Mouse (Mus musculus) erythroblast, adult 5-6 weeks (primary cell): ENCODE measurements around the gene Fgd5. TPM values are rescaled to one million over a fixed set of nuclear protein-coding genes. Genes with fewer than 3 reads are reported as not detected.

Experiments used
- ATAC-seq: replicated peaks from 2 replicates; pipeline ENCODE4 v1.8.0; 2016; ENCODE audit warnings: moderate number of reproducible peaks, mild to moderate bottlenecking, moderate TSS enrichment, inconsistent platforms; ENCODE audit not compliant: poor library complexity, low FRiP score, severe bottlenecking
- total RNA-seq, 2 experiments: library from RNA; stranded (forward) in 1 of 2; stranded (reverse) in 1 of 2; fragments of 150-400 nt in 1 of 2; fragments of 200-764, 138-1000 nt in 1 of 2; gene quantifications; 2 replicates each; pipeline versions ENCODE4 v1.2.3 to v1.2.4; 2015 to 2017; ENCODE audit warnings: low replicate concordance in 2 of 2

Fgd5 gene
- total RNA-seq, 2 experiments from 2014 or later = not detected

- ATAC-seq = no peak
Observed at GRCm38 (mm10) chr6:92004137-92004805, 25.6 kb downstream of the Fgd5 start.

- ATAC-seq = no peak
Observed at GRCm38 (mm10) chr6:92004806-92005205, 26.1 kb downstream of the Fgd5 start.

GRCm38 (mm10) chr6:92010895-92011294, 32.2 kb downstream of the Fgd5 start:
- ATAC-seq = no peak

- no peak for ATAC-seq
Observed at GRCm38 (mm10) chr6:92012413-92012812, 33.7 kb downstream of the Fgd5 start.

- ATAC-seq = no peak
Observed at GRCm38 (mm10) chr6:92013035-92013434, 34.4 kb downstream of the Fgd5 start.

GRCm38 (mm10) chr6:92013620-92014019, 34.9 kb downstream of the Fgd5 start:
- no peak for ATAC-seq

GRCm38 (mm10) chr6:92014936-92015335, 36.3 kb downstream of the Fgd5 start:
- ATAC-seq = no peak

- ATAC-seq = no peak
Observed at GRCm38 (mm10) chr6:92015848-92016247, 37.2 kb downstream of the Fgd5 start.

- ATAC-seq = no peak
Observed at GRCm38 (mm10) chr6:92016738-92017137, 38.1 kb downstream of the Fgd5 start.

GRCm38 (mm10) chr6:92018421-92018820, 39.7 kb downstream of the Fgd5 start:
- ATAC-seq = no peak

- ATAC-seq = no peak
Observed at GRCm38 (mm10) chr6:92021061-92021460, 42.4 kb downstream of the Fgd5 start.

GRCm38 (mm10) chr6:92021506-92021905, 42.8 kb downstream of the Fgd5 start:
- ATAC-seq = no peak

- ATAC-seq = peak; percentile 51
Observed at GRCm38 (mm10) chr6:92025252-92025651, 46.6 kb downstream of the Fgd5 start.

- no peak for ATAC-seq
Observed at GRCm38 (mm10) chr6:92027379-92027778, 48.7 kb downstream of the Fgd5 start.

GRCm38 (mm10) chr6:92030646-92031045, 52.0 kb downstream of the Fgd5 start:
- ATAC-seq = no peak

- no peak for ATAC-seq
Observed at GRCm38 (mm10) chr6:92034713-92035112, 56.0 kb downstream of the Fgd5 start.

GRCm38 (mm10) chr6:92036372-92036771, 57.7 kb downstream of the Fgd5 start:
- no peak for ATAC-seq

- no peak for ATAC-seq
Observed at GRCm38 (mm10) chr6:92038158-92038557, 59.5 kb downstream of the Fgd5 start.

- no peak for ATAC-seq
Observed at GRCm38 (mm10) chr6:92041271-92041670, 62.6 kb downstream of the Fgd5 start.

- no peak for ATAC-seq
Observed at GRCm38 (mm10) chr6:92042055-92042454, 63.4 kb downstream of the Fgd5 start.

GRCm38 (mm10) chr6:92042850-92043249, 64.2 kb downstream of the Fgd5 start:
- ATAC-seq = no peak

GRCm38 (mm10) chr6:92057768-92058167, 79.1 kb downstream of the Fgd5 start:
- no peak for ATAC-seq
